Mouse (Mus musculus) stomach, postnatal 0 days (tissue): ENCODE data around the gene Zbtb43. TPM values are rescaled to one million over a fixed set of nuclear protein-coding genes. Genes with fewer than 3 reads are reported as not detected.

Experiments used
- ATAC-seq: fragments of 200-750 bp; cut with Nextera tagmentation; 2 replicates; pipeline ENCODE4 v1.8.0; 2017; ENCODE audit not compliant: low FRiP score, low TSS enrichment
- DNase-seq: peaks from one replicate; pipeline ENCODE4 v3.0.0-alpha.2; 2016; ENCODE audit warnings: low spot score
- H3K27ac ChIP-seq: fragments of 300-500 bp; sonication (generic); replicated peaks from 2 replicates; pipeline ENCODE4 v1.5.1; 2014; ENCODE audit warnings: mild to moderate bottlenecking, control low read depth
- H3K27me3 ChIP-seq: fragments of 300-500 bp; sonication (generic); 2 replicates; pipeline ENCODE4 v1.6.1; 2014; ENCODE audit warnings: low read length; ENCODE audit not compliant: control insufficient read depth, insufficient read depth
- H3K36me3 ChIP-seq: fragments of 300-500 bp; sonication (generic); 2 replicates; pipeline ENCODE4 v1.6.1; 2014; ENCODE audit warnings: low read length, mixed read lengths; ENCODE audit not compliant: control insufficient read depth, insufficient read depth
- H3K4me1 ChIP-seq: fragments of 300-500 bp; sonication (generic); replicated peaks from 2 replicates; pipeline ENCODE4 v1.6.1; 2014; ENCODE audit warnings: antibody characterized with exemption; ENCODE audit not compliant: control insufficient read depth, insufficient read depth
- H3K4me2 ChIP-seq: fragments of 300-500 bp; sonication (generic); replicated peaks from 2 replicates; pipeline ENCODE4 v1.6.1; 2014; ENCODE audit warnings: low read depth, mild to moderate bottlenecking, control low read depth, moderate library complexity
- H3K4me3 ChIP-seq: fragments of 300-500 bp; sonication (generic); 2 replicates; pipeline ENCODE4 v1.5.1; 2014; ENCODE audit warnings: low read depth, low read length, control low read depth
- H3K9ac ChIP-seq: fragments of 300-500 bp; sonication (generic); 2 replicates; pipeline ENCODE4 v1.6.1; 2014; ENCODE audit warnings: mild to moderate bottlenecking, low read length, control low read depth, mixed read lengths
- H3K9me3 ChIP-seq: fragments of 300-500 bp; sonication (generic); 2 replicates; pipeline ENCODE4 v1.6.1; 2016; ENCODE audit warnings: low read length; ENCODE audit not compliant: control insufficient read depth
- CTCF ChIP-seq: IDR thresholded peaks from 2 replicates; pipeline ENCODE4 v1.5.1; 2016; ENCODE audit warnings: antibody characterized with exemption, low read depth, mild to moderate bottlenecking, moderate library complexity
- EP300 ChIP-seq: optimal IDR thresholded peaks from 2 replicates; pipeline ENCODE3; 2016; ENCODE audit warnings: antibody characterized with exemption
- WGBS: fragments of 180-500 bp; shearing (Covaris S2); extraction: QIAGEN DNeasy Blood & Tissue Kit; methylation state at CpG from one replicate; pipeline ENCODE4 v1.1.7; 2014; 5-methylcytosine and 5-hydroxymethylcytosine counted together
- polyA plus RNA-seq: library from polyadenylated mRNA; unstranded; fragments of >200 nt; fragmentation: Nextera tagmentation; extraction: Ambion mirVana; gene quantifications from 2 replicates; pipeline ENCODE4 v1.2.1, GENCODE M21; 2015

The Zbtb43 gene
- polyA plus RNA-seq, 1 experiment from 2014 or later = 12.9 TPM

DNA sequence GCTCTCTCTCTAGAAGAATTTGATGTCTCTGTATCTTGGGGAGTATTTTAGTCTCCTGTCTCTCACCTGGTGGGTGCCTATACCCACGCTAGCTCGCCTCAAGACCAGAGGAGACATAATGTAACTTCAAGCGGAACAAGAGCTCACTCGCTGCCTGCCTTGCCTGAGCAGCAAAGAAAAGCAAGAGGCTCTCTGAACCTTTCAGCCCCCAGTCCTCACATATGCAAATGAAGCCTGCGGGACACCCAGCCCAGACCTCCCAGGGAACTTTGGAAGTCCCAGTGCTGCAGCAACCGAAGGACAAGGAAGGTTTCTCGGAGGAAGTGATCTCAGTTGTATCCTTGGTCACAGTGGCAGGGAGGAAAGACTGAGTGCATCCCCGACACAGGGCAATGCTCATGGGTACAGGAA is 28.9 kb downstream of the Zbtb43 start:
- Histone ChIP-seq H3K9ac (no peak overlapping the region), H3K27ac (peak overlapping the region; percentile 61), H3K4me2 (no peak overlapping the region), H3K27me3 (no peaks in the 10 kb centered on the region), H3K36me3 (no peaks in the 10 kb centered on the region), H3K4me1 (0 out of 2 replicates have a peak, but pooled peaks cover 2% of the 10 kb centered on the region), H3K9me3 (no peaks in the 10 kb centered on the region), H3K4me3 (no peak overlapping the region)
- ATAC-seq (no peak), DNase-seq (no peak)
- TF ChIP-seq EP300 (no peak), CTCF (no peak)
- WGBS = 39% methylated on average over 8 of the region's 8 CpGs

DNA sequence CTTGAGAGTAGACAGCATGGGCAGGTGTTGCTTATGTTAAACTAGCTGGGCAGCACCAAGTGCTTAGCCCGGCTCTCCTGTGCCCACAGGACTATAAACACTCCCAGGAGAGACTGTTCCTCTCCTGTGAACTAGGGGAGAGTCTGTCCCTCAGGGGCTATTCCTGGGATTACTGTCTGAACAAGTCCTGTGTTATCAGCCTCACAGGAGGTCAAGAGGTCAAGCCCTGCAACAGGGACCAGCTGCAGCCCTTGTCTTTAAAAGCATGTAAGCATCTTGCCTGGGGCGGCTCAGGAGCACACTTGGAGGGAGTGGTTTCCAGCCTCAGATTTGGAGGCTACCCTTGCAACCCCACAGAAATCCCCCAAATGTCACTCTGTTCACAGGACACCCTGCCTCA is 30.0 kb downstream of the Zbtb43 start:
- no peak overlapping the region for H3K9ac ChIP-seq
- H3K27me3 ChIP-seq = no peaks in the 10 kb centered on the region
- no peaks in the 10 kb centered on the region for H3K4me1 ChIP-seq
- H3K4me2 ChIP-seq = no peak overlapping the region
- no peak for DNase-seq
- no peak overlapping the region for H3K4me3 ChIP-seq
- no peak for ATAC-seq
- no peaks in the 10 kb centered on the region for H3K36me3 ChIP-seq
- no peak overlapping the region for H3K27ac ChIP-seq
- 40% methylated on average over 2 of the region's 2 CpGs for WGBS
- no peaks in the 10 kb centered on the region for H3K9me3 ChIP-seq
- TF ChIP-seq EP300 (no peak), CTCF (no peak)

DNA sequence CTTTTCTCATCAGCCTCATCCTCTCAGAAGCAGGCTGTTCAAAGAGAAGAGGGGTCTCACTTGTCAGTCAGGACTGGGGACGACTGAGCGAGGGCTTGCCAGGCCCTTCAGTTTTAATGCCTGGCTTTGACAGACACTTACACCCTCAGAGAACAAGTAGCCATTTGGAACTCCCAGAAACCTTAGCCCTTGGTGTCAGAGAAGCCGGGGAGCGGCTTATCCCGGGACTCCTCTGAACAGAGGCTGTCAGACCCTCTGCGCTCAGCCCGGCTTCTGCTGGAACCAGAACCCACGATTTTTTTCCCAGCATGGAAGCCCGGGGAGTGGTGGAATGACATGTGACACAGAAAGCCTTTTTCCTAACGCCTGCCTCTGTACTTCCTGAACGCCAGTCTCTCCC is 31.2 kb downstream of the Zbtb43 start:
- Histone ChIP-seq H3K36me3 (no peaks in the 10 kb centered on the region), H3K4me1 (no peaks in the 10 kb centered on the region), H3K4me3 (no peak overlapping the region), H3K27me3 (no peaks in the 10 kb centered on the region), H3K9ac (no peak overlapping the region), H3K9me3 (no peaks in the 10 kb centered on the region), H3K4me2 (no peak overlapping the region), H3K27ac (no peak overlapping the region)
- DNase-seq = no peak
- ATAC-seq = no peak
- no peak for TF ChIP-seq CTCF
- TF ChIP-seq EP300 = no peak
- 66% methylated on average over 11 of the region's 11 CpGs for WGBS

DNA sequence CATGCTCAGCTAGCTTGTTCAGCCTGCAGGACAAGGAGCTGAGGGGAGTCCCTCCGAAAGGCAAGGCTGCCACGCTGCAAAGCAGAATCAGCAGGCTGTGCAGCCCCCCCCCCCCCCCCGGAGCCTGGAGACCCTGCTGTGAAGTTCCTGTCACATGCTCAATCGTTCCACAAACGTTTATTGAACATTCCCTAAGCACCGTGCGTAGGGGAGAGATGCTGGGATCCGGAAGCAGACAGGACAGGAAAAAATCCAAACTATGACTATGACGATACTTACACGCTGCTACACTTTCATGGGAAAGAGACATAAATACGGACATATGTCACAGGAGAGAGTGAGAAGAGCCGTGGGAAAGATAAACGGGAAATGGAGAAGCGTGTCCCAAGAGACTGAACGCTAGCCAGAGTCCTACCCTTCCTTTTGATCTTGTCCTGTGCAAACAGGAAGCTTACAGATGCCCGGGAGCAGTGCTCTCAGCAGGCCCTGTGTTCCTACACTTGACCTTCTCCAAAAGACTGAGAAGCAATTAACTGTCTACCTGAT is 32.3 kb downstream of the Zbtb43 start:
- TF ChIP-seq CTCF = no peak
- peak overlapping the region; percentile 74 for H3K27ac ChIP-seq

DNA sequence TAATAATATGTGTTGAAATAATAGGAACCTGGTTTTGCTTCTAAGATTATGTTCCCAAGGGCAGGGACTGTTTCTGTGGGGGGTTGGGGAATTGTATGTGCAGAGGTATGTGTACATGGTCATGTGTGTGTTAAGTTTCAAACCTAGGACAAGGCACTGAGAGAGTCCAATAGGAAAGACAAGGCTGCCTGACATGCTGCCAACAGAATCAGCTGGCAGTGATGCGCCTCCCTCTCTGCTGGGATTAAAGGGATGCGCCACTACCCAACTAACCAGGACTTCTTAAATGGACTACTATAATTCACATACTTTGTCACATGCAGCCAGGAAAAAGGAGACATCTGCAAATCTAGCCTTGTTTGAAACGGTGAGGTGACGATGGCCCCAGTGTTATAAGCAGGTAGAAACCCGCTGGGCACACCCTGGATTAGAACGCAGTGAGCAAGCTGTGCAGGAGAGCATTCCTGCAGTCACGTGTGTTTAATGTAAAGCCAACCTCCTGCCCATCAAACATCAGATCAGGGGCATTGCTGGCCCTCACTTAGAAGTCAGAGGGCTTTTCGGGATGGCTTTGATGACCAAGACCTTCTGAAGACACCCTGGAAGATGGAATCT is 33.2 kb downstream of the Zbtb43 start:
- Histone ChIP-seq H3K36me3 (no peaks in the 10 kb centered on the region), H3K27ac (peak overlapping the region; percentile 74; the same call in 1 of the 2 replicates), H3K4me1 (no peaks in the 10 kb centered on the region), H3K9ac (no peak overlapping the region), H3K27me3 (no peaks in the 10 kb centered on the region), H3K4me3 (no peak overlapping the region), H3K4me2 (peak overlapping the region; percentile 42; the same call in 1 of the 2 replicates), H3K9me3 (no peaks in the 10 kb centered on the region)
- no peak for TF ChIP-seq CTCF
- no peak for TF ChIP-seq EP300
- DNase-seq (peak; percentile 42), ATAC-seq (no peak)
- WGBS = 41% methylated on average over 8 of the region's 8 CpGs

More for the DNA sequence above, 32.3 kb downstream of the Zbtb43 start:
- WGBS = 9% methylated on average over 16 of the region's 16 CpGs
- H3K4me2 ChIP-seq = peak overlapping the region; percentile 42
- H3K4me3 ChIP-seq = no peak overlapping the region
- no peaks in the 10 kb centered on the region for H3K36me3 ChIP-seq
- no peak for ATAC-seq
- no peak overlapping the region for H3K9ac ChIP-seq
- no peaks in the 10 kb centered on the region for H3K4me1 ChIP-seq
- no peaks in the 10 kb centered on the region for H3K9me3 ChIP-seq
- peak; percentile 34 for DNase-seq
- no peaks in the 10 kb centered on the region for H3K27me3 ChIP-seq

DNA sequence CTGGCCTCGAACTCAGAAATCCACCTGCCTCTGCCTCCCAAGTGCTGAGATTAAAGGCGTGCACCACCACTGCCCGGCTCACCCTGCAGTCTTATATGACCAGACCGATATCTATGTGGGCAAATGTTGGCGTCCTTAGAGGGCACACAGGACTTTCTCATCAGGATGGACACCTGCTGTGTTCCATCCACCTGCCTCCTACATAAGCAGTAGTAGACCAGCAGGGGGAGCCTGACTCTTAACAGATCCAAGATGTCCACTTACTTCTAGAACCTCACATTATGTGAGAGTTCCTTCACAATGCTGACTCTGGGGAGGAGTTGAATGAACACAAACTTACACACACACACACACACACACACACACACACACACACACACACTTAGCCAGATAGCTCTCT is 35.5 kb downstream of the Zbtb43 start:
- TF ChIP-seq EP300 (no peak), CTCF (peak; percentile 82)
- H3K27me3 ChIP-seq = no peaks in the 10 kb centered on the region
- ATAC-seq (no peak; the same call in 1 of the 2 replicates), DNase-seq (peak; percentile 70)
- no peak overlapping the region for H3K9ac ChIP-seq
- peaks cover 2% of the 10 kb centered on the region; the same call in 1 of the 2 replicates for H3K4me1 ChIP-seq
- no peak overlapping the region for H3K4me2 ChIP-seq
- no peak overlapping the region for H3K4me3 ChIP-seq
- WGBS = 59% methylated on average over 5 of the region's 5 CpGs
- H3K27ac ChIP-seq = no peak overlapping the region
- no peaks in the 10 kb centered on the region for H3K9me3 ChIP-seq
- H3K36me3 ChIP-seq = no peaks in the 10 kb centered on the region
